Mouse (Mus musculus) heart, embryonic 11.5 days (tissue): ENCODE results near the gene Tbc1d15. TPM values are rescaled to one million over a fixed set of nuclear protein-coding genes. Genes with fewer than 3 reads are reported as not detected.

Experiments
- ATAC-seq: fragments of 200-750 bp; cut with Nextera tagmentation; replicated peaks from 2 replicates; pipeline ENCODE4 v1.8.0; 2017; ENCODE audit warnings: moderate library complexity; ENCODE audit not compliant: insufficient number of reproducible peaks, low FRiP score, low TSS enrichment
- H3K27ac ChIP-seq: fragments of 300-500 bp; sonication (generic); 2 replicates; pipeline ENCODE4 v1.5.1; 2014; ENCODE audit warnings: mild to moderate bottlenecking, low read depth, low read length
- H3K27me3 ChIP-seq: fragments of 300-500 bp; sonication (generic); 2 replicates; pipeline ENCODE4 v1.6.1; 2014; ENCODE audit warnings: mild to moderate bottlenecking, low read length, mixed read lengths; ENCODE audit not compliant: control insufficient read depth, insufficient read depth
- H3K36me3 ChIP-seq: fragments of 300-500 bp; sonication (generic); 2 replicates; pipeline ENCODE4 v1.6.1; 2014; ENCODE audit warnings: mild to moderate bottlenecking, low read length, moderate library complexity, mixed read lengths; ENCODE audit not compliant: control insufficient read depth, insufficient read depth
- H3K4me1 ChIP-seq: fragments of 300-500 bp; sonication (generic); 2 replicates; pipeline ENCODE4 v1.6.1; 2014; ENCODE audit warnings: low read length; ENCODE audit not compliant: control insufficient read depth, insufficient read depth
- H3K4me2 ChIP-seq: fragments of 300-500 bp; sonication (generic); 2 replicates; pipeline ENCODE4 v1.6.1; 2014; ENCODE audit warnings: mild to moderate bottlenecking, moderate library complexity
- H3K4me3 ChIP-seq: fragments of 300-500 bp; sonication (generic); 2 replicates; pipeline ENCODE4 v1.5.1; 2014; ENCODE audit warnings: low read depth, low read length
- H3K9ac ChIP-seq: fragments of 300-500 bp; sonication (generic); 2 replicates; pipeline ENCODE4 v1.6.1; 2014; ENCODE audit warnings: mild to moderate bottlenecking, low read depth, low read length, moderate library complexity
- H3K9me3 ChIP-seq: fragments of 300-500 bp; sonication (generic); replicated peaks from 2 replicates; pipeline ENCODE4 v1.6.1; 2016; ENCODE audit warnings: low read length; ENCODE audit not compliant: control insufficient read depth
- WGBS: fragments of 180-500 bp; shearing (Covaris S2); extraction: QIAGEN DNeasy Blood & Tissue Kit; methylation state at CpG from one replicate; pipeline ENCODE4 v1.1.7; 2014; ENCODE audit not compliant: insufficient replicate concordance; 5-methylcytosine and 5-hydroxymethylcytosine counted together
- polyA plus RNA-seq: library from polyadenylated mRNA; unstranded; fragments of >200 nt; fragmentation: Nextera tagmentation; extraction: Ambion mirVana; gene quantifications from 2 replicates; pipeline ENCODE4 v1.2.1, GENCODE M21; 2014

Gene Tbc1d15
- 38.0 and 41.1 TPM in 2 replicates for polyA plus RNA-seq

DNA sequence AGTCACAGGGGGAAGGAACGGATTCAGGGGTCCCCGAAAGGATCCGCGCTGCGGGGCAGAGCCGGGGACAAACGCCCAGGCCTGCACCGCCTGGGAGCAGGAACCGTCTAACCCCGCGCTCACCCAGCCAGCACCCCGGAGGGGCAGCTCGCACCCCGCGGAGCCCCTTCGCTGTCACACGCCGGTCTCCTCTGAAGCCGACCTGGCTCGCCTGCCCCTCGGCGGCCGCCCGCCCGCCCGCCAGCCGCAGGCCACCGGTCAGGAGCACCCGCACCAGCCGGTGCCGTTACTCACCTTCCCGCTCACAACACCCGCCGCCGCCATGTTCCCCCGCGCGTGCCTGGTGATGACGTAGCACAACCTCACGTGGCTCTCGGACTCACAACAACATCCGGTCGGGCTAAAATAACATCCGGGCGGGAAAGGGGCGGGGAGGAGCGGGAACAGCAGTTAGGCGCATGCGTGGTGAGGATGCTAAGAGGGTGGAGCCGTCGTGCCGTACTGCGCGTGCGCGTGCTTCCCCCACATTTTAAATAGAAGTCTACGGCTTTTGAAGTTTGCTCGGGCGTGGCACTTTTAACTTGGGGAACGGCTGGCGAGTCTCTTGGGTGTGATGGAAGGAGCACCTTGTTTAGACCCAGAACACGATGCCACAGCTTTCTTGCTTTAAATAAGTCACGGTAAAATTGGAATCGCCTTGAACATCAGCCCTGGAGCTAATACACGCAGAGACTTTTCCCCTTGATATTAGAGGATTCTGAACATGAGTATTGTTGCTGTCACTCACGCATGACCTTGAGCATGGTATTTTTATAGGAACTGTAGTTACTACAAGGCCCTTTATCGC, at the start of gene Tbc1d15:
Gene Tbc1d15 (minus strand): TSS at position 380 of the 847 bp plus-strand sequence.
- Histone ChIP-seq H3K4me1 (peaks cover 9% of the 10 kb centered on the region; the same call in 1 of the 2 replicates), H3K4me3 (peak within 1 kb of the TSS; percentile 82), H3K4me2 (peak within 1 kb of the TSS; percentile 76), H3K27ac (peak within 1 kb of the TSS; percentile 75), H3K36me3 (no peaks in the 10 kb centered on the region), H3K9ac (peak within 1 kb of the TSS; percentile 86), H3K27me3 (no peaks in the 10 kb centered on the region), H3K9me3 (no peaks in the 10 kb centered on the region)
- WGBS: under 1% methylated on average over 63 of the region's 67 CpGs
- ATAC-seq: peak; percentile 96

DNA sequence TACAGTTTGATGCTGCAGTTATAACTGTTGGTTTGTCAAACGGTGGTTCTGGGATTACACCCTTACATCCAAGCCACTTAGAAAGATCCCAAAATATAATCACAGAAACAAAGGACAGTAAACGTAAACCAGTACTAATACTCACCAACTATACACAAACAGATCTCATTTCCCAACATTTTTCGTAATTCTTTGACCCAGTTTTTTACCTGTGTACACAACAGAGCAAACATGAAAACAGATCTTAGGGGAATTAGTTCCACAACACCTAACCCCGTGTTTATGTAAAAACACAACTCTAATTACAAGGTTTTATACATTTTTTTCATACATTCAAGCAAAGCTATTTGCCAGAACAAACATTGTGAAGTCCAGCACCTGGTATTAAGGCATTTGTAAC, 47.4 kb upstream of the Tbc1d15 start:
- ATAC-seq: no peak
- peaks cover 3% of the 10 kb centered on the region for H3K36me3 ChIP-seq

DNA sequence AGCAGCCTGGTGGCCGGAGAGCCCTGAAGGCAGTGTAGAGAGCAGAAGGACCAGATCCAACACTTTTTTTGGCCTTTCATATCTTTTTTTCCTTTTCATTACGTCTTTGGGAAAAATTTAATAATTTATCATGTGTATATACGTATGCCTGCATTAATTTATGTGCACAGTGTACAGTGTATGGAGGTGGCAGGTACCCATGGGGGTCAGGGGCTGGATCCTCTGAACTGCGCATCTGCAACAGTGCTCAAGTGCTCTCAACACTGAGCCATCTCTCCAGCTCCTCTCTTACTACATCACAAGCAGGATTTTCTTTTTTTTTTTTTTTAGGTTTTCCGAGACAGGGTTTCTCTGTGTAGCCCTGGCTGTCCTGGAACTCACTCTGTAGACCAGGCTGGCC, 46.3 kb upstream of the Tbc1d15 start:
- 90% methylated on average over 5 of the region's 5 CpGs for WGBS
- no peak overlapping the region for H3K4me2 ChIP-seq
- ATAC-seq: no peak
- H3K27ac ChIP-seq: no peak overlapping the region
- no peaks in the 10 kb centered on the region for H3K9me3 ChIP-seq
- no peak overlapping the region for H3K4me3 ChIP-seq
- H3K4me1 ChIP-seq: no peaks in the 10 kb centered on the region
- peaks cover 10% of the 10 kb centered on the region for H3K36me3 ChIP-seq
- no peaks in the 10 kb centered on the region for H3K27me3 ChIP-seq
- H3K9ac ChIP-seq: no peak overlapping the region

More for the DNA sequence above, 47.4 kb upstream of the Tbc1d15 start:
- Histone ChIP-seq H3K27me3 (no peaks in the 10 kb centered on the region), H3K4me1 (no peaks in the 10 kb centered on the region), H3K4me3 (no peak overlapping the region), H3K9ac (no peak overlapping the region), H3K9me3 (no peaks in the 10 kb centered on the region), H3K27ac (no peak overlapping the region), H3K4me2 (no peak overlapping the region)
- WGBS: 88% methylated on average over 4 of the region's 4 CpGs

DNA sequence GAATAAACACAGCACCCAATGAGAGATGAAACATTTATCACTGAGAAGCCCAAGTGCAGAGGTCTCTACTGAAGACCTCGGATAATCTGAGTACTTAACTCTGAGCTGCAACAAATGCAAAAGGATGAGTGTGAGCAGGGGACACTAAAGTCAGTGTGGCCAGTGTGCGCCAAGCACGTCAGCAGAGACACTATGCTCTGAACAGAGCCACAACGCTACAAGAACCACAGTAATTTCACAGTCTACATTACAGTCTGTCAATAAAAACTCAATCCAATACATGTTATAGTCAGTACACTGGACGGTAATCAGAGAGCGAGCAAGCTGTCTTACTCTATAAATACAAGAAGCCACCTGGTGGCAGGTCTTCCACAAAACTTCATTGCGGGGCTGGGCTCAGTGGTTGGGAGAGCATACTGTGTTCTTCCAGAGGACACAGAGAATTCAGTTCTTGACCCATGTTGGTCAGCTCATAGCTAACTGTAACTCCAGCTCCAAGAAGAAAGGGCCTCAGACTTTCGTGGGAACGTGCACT, 45.2 kb upstream of the Tbc1d15 start:
- no peaks in the 10 kb centered on the region for H3K27me3 ChIP-seq
- 82% methylated on average over 9 of the region's 9 CpGs for WGBS
- no peak overlapping the region for H3K27ac ChIP-seq
- no peak for ATAC-seq
- no peaks in the 10 kb centered on the region for H3K4me1 ChIP-seq
- H3K9ac ChIP-seq: no peak overlapping the region
- H3K4me3 ChIP-seq: no peak overlapping the region
- H3K36me3 ChIP-seq: peaks cover 10% of the 10 kb centered on the region
- no peak overlapping the region for H3K4me2 ChIP-seq
- no peaks in the 10 kb centered on the region for H3K9me3 ChIP-seq

DNA sequence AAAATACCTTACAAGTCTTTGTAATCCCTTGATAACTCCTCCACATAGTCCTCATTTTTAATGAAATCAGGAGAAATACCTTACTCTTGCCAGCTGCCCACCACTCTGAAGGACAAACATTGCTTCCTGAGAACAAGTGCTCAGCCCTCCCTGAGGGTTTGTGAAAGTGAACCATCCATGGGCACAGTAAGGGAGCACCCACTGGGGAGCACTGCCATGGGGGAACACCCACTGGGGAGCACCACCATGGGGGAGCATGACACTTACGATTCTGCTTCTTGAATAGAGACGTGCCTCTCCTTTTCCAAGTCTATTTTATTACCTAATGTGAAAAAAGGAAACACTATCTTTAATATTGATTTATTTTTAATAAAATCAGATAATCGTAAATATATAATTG, 43.9 kb upstream of the Tbc1d15 start:
- Histone ChIP-seq H3K9ac (no peak overlapping the region), H3K4me3 (no peak overlapping the region), H3K4me2 (no peak overlapping the region), H3K36me3 (peaks cover 13% of the 10 kb centered on the region), H3K27me3 (no peaks in the 10 kb centered on the region), H3K9me3 (no peaks in the 10 kb centered on the region), H3K27ac (no peak overlapping the region), H3K4me1 (no peaks in the 10 kb centered on the region)
- WGBS: 92% methylated on average over 3 of the region's 3 CpGs
- no peak for ATAC-seq

DNA sequence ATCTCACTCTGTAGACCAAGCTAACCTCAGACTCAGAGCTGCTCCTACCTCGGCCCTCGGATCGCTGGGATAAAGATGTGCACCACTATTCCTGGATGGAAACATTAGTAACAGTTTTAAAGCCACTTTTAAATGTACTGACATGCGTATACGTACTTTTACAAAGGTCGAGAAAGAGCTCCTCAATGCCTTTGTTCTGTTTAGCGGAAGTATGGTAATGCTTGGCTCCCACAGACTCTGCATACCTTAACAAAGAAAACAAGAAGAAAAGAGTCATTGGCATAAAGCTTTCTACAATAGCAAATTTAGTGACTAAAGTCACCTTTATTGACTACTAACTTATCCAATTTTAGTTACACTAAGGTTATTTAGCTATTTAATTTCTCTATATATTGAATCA, 43.4 kb upstream of the Tbc1d15 start:
- H3K27me3 ChIP-seq: no peaks in the 10 kb centered on the region
- H3K4me3 ChIP-seq: no peak overlapping the region
- no peaks in the 10 kb centered on the region for H3K4me1 ChIP-seq
- no peak for ATAC-seq
- H3K4me2 ChIP-seq: no peak overlapping the region
- no peak overlapping the region for H3K27ac ChIP-seq
- H3K9ac ChIP-seq: no peak overlapping the region
- no peaks in the 10 kb centered on the region for H3K9me3 ChIP-seq
- peaks cover 13% of the 10 kb centered on the region for H3K36me3 ChIP-seq
- WGBS: 94% methylated on average over 7 of the region's 7 CpGs

DNA sequence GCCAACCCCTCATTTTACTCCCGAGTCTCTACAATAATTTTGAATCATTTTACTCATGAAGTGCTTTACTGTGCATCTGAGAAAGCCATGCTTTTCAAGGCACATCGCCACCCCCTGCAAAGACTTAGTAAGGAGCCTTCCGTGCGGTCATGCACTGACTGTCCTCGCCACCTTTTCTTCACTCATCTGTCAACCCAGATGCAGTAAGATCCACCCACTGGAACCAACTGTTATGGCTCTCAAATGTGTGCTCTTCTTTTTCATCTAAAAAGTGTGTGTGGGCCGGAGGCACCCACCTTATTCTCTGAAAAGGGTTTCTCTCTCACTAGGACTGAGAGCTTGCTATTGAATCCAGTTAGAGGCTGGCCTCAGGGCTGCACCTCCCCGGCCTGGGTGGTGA, 42.7 kb upstream of the Tbc1d15 start:
- Histone ChIP-seq H3K4me3 (no peak overlapping the region), H3K4me2 (no peak overlapping the region), H3K27ac (no peak overlapping the region), H3K9ac (no peak overlapping the region), H3K4me1 (no peaks in the 10 kb centered on the region), H3K36me3 (peaks cover 13% of the 10 kb centered on the region), H3K9me3 (no peaks in the 10 kb centered on the region), H3K27me3 (no peaks in the 10 kb centered on the region)
- WGBS: 86% methylated on average over 7 of the region's 7 CpGs
- no peak for ATAC-seq

DNA sequence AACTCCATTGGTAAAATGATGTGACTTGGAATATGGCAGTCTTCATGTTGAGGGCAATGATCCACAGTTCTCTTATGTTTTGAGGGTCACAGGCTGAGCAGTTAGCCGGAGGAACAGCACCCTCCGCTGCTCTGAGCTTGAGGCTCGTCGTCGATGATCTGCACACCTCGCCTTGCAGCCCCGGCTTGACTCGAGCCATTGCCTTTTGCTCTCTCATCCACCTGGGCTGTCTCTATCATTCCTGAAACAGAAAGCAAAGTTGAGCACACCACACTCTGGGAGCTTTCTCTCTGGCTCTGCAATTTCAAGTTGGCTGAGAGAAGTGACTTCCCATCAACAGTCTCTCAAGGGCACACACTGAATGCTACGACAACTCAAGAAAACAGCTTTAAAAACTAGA, 39.4 kb upstream of the Tbc1d15 start:
- Histone ChIP-seq H3K4me1 (no peaks in the 10 kb centered on the region), H3K4me3 (no peak overlapping the region), H3K27me3 (no peaks in the 10 kb centered on the region), H3K9me3 (no peaks in the 10 kb centered on the region), H3K36me3 (peaks cover 17% of the 10 kb centered on the region), H3K9ac (no peak overlapping the region), H3K4me2 (no peak overlapping the region), H3K27ac (no peak overlapping the region)
- 86% methylated on average over 9 of the region's 9 CpGs for WGBS
- no peak for ATAC-seq
